Mouse (Mus musculus): ENCODE data around the gene Kcns3. TPM values are rescaled to one million over a fixed set of nuclear protein-coding genes. Genes with fewer than 3 reads are reported as not detected.
"Not testable (repeated sequence)": the region's sequence is repeated elsewhere in the genome, so short reads cannot be mapped to it uniquely, and the experiment has no call there.

The Kcns3 gene
- polyA plus RNA-seq, 1 experiment from 2014 or later = 0.38 TPM

GRCm38 (mm10) chr12:11071079-11071478 is 79.8 kb downstream of the Kcns3 start:
- no peaks in the 10 kb centered on the region for H3K9me3 ChIP-seq (replicated peaks)
- no peak overlapping the region for H3K9ac ChIP-seq
- ATAC-seq (ENCODE audit: insufficient number of reproducible peaks, low FRiP score) = no peak
- no peaks in the 10 kb centered on the region for H3K4me1 ChIP-seq (replicated peaks)
- WGBS = 72% methylated on average over 2 of the region's 2 CpGs
- no peak overlapping the region for H3K4me2 ChIP-seq
- no peak overlapping the region for H3K4me3 ChIP-seq
- no peaks in the 10 kb centered on the region for H3K27me3 ChIP-seq (replicated peaks)
- no peak overlapping the region for H3K27ac ChIP-seq (ENCODE audit: poor library complexity, severe bottlenecking)
- no peaks in the 10 kb centered on the region for H3K36me3 ChIP-seq

DNA sequence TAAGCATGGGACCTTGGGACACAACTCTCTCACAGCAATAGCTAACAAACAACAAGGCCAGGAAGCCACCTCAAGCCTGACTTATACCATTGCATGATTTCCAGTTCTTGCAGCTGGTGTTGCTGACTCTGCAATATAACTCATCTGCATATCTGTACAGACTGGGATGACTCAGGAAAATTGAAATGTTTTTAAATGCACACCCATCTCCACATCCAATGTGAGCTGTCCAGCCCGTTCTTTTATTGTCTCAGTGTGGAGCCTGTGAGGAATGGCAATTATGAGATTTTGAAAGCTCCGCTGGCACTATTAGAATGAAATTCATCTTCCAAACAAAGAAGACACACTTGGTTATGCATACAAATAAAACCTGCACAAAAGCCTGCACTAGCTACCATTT is 84.0 kb downstream of the Kcns3 start:
- no peaks in the 10 kb centered on the region for H3K4me1 ChIP-seq (replicated peaks)
- no peak overlapping the region for H3K4me2 ChIP-seq
- no peak overlapping the region for H3K9ac ChIP-seq
- no peak overlapping the region for H3K27ac ChIP-seq (ENCODE audit: poor library complexity, severe bottlenecking)
- H3K27me3 ChIP-seq (replicated peaks) = no peaks in the 10 kb centered on the region
- no peak overlapping the region for H3K4me3 ChIP-seq
- H3K36me3 ChIP-seq = no peaks in the 10 kb centered on the region
- 81% methylated on average over 2 of the region's 2 CpGs for WGBS
- ATAC-seq (ENCODE audit: insufficient number of reproducible peaks, low FRiP score) = no peak
- H3K9me3 ChIP-seq (replicated peaks) = no peaks in the 10 kb centered on the region

DNA sequence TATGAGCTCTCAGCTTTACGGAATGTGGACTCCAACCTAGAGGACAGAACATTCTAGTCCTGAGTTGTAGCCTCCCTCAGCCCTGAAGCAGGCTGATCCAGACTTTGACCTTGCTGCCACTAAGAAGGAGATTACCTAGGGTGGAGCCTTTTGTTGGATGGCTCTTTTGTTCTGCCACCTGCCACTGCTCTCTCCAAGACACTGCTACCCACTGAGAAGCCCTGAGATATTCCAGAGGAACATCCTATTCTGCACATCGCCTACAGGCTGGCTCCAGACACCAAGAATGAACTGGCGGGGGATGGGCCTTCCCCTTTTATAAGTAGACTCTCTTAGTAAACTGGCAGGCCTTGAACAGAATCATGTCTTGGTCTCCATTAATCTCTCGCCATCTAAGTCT is 98.2 kb downstream of the Kcns3 start:
- WGBS = 70% methylated on average over 4 of the region's 4 CpGs
- H3K4me2 ChIP-seq; H3K36me3 ChIP-seq; H3K4me1 ChIP-seq (replicated peaks); ATAC-seq (ENCODE audit: insufficient number of reproducible peaks, low FRiP score); H3K9me3 ChIP-seq (replicated peaks); H3K9ac ChIP-seq; H3K4me3 ChIP-seq; H3K27me3 ChIP-seq (replicated peaks); H3K27ac ChIP-seq (ENCODE audit: poor library complexity, severe bottlenecking): not testable (repeated sequence)

DNA sequence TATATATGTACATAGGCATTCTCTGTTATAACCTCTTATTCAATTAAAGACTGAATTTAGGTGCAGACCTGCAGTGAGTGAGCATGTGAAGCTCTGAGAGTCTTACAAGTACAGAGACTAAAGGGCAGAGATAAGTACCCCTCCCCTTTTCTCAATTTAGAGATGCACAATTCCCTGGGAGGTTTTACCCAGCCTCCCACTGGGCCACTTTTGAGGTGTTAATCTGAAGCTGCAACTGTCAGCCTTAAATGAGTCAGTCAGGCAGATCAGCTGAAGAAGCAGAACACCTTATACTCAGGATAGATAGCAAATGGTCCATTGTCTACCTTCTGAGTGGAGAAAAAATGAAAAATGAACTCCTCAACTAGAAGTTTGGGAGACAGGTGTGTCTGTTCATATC is 109.0 kb downstream of the Kcns3 start:
- no peak for ATAC-seq (ENCODE audit: insufficient number of reproducible peaks, low FRiP score)
- no peaks in the 10 kb centered on the region for H3K36me3 ChIP-seq
- H3K27ac ChIP-seq (ENCODE audit: poor library complexity, severe bottlenecking) = no peak overlapping the region
- H3K4me1 ChIP-seq (replicated peaks) = no peaks in the 10 kb centered on the region
- no peak overlapping the region for H3K9ac ChIP-seq
- H3K27me3 ChIP-seq (replicated peaks) = no peaks in the 10 kb centered on the region
- no peaks in the 10 kb centered on the region for H3K9me3 ChIP-seq (replicated peaks)
- no peak overlapping the region for H3K4me2 ChIP-seq
- no peak overlapping the region for H3K4me3 ChIP-seq

Other genes starting within 250 kb of the Kcns3 start
- gene Msgn1, start 57.9 kb upstream of the Kcns3 start, polyA plus RNA-seq (2016; fragmentation: Nextera tagmentation; extraction: Ambion mirVana) = not detected in 2 replicates
- 7.4 and 8.3 TPM in 2 replicates for gene Gen1, start 114.7 kb upstream of the Kcns3 start, polyA plus RNA-seq (2016; fragmentation: Nextera tagmentation; extraction: Ambion mirVana)
- 124 and 125 TPM in 2 replicates for gene Smc6, start 114.8 kb upstream of the Kcns3 start, polyA plus RNA-seq (2016; fragmentation: Nextera tagmentation; extraction: Ambion mirVana)